Mouse (Mus musculus) liver, embryonic 14.5 days (tissue): ENCODE measurements at regions not wholly inside any gene's neighbourhood (a gene's known extent, or its start where the extent isn't known, plus 50 kb on each side); places are given as distances from the start of the nearest gene placed in this dataset.
"Not testable (repeated sequence)": the region's sequence is repeated elsewhere in the genome, so short reads cannot be mapped to it uniquely, and the experiment has no call there.

Source experiments
- ATAC-seq: fragments of 200-750 bp; cut with Nextera tagmentation; 2 replicates; pipeline ENCODE4 v1.8.0; 2017; ENCODE audit warnings: moderate number of reproducible peaks, mild to moderate bottlenecking, moderate library complexity; ENCODE audit not compliant: insufficient read depth
- DNase-seq, 3 experiments: peaks; one replicate each; pipeline ENCODE4 v3.0.0-alpha.2; 2012 to 2013; ENCODE audit warnings: low read depth in 3 of 3, low spot score in 3 of 3
- H3K27ac ChIP-seq: fragments of 300-500 bp; sonication (generic); 2 replicates; pipeline ENCODE4 v1.5.1; 2014; ENCODE audit warnings: moderate library complexity, mild to moderate bottlenecking, control low read depth, inconsistent platforms
- H3K27me3 ChIP-seq: fragments of 300-500 bp; sonication (generic); 2 replicates; pipeline ENCODE4 v1.6.1; 2014; ENCODE audit warnings: mild to moderate bottlenecking, low read length, moderate library complexity; ENCODE audit not compliant: control insufficient read depth, insufficient read depth
- H3K36me3 ChIP-seq: fragments of 300-500 bp; sonication (generic); replicated peaks from 2 replicates; pipeline ENCODE4 v1.6.1; 2014; ENCODE audit warnings: low read depth; ENCODE audit not compliant: control insufficient read depth, insufficient read depth
- H3K4me1 ChIP-seq, 2 experiments: fragments of 200-500 bp in 1 of 2; fragments of 300-500 bp in 1 of 2; sonication (generic) in 1 of 2; replicated peaks; 2 replicates each; pipeline ENCODE4 v1.6.1; 2012 to 2014; ENCODE audit warnings: antibody characterized with exemption in 1 of 2, inconsistent platforms in 1 of 2, low read length in 1 of 2; ENCODE audit not compliant: control insufficient read depth in 2 of 2, insufficient read depth in 2 of 2
- H3K4me2 ChIP-seq: fragments of 300-500 bp; sonication (generic); 2 replicates; pipeline ENCODE4 v1.6.1; 2014; ENCODE audit warnings: low read depth, mild to moderate bottlenecking, control low read depth, moderate library complexity
- H3K4me3 ChIP-seq, 2 experiments: fragments of 200-500 bp in 1 of 2; fragments of 300-500 bp in 1 of 2; sonication (generic) in 1 of 2; 2 replicates each; pipeline ENCODE4 v1.5.1; 2012 to 2014; ENCODE audit warnings: low read depth in 2 of 2, low read length in 2 of 2, mild to moderate bottlenecking in 2 of 2, control low read depth in 1 of 2, inconsistent platforms in 1 of 2, moderate library complexity in 1 of 2; ENCODE audit not compliant: insufficient read depth in 1 of 2
- H3K9ac ChIP-seq: fragments of 300-500 bp; sonication (generic); replicated peaks from 2 replicates; pipeline ENCODE4 v1.6.1; 2014; ENCODE audit warnings: mild to moderate bottlenecking, control low read depth, moderate library complexity
- H3K9me3 ChIP-seq: fragments of 300-500 bp; sonication (generic); 2 replicates; pipeline ENCODE4 v1.6.1; 2016; ENCODE audit warnings: low read length, mixed read lengths; ENCODE audit not compliant: control insufficient read depth
- CTCF ChIP-seq: IDR thresholded peaks from 2 replicates; pipeline ENCODE4 v1.5.1; 2016; ENCODE audit warnings: antibody characterized with exemption, low read depth, control low read depth
- EP300 ChIP-seq: IDR thresholded peaks from 2 replicates; pipeline ENCODE4 v1.6.1; 2016; ENCODE audit warnings: antibody characterized with exemption, low read depth
- WGBS: fragments of 180-500 bp; shearing (Covaris S2); extraction: QIAGEN DNeasy Blood & Tissue Kit; methylation state at CpG from one replicate; pipeline ENCODE4 v1.1.7; 2014; ENCODE audit not compliant: insufficient replicate concordance; 5-methylcytosine and 5-hydroxymethylcytosine counted together

DNA sequence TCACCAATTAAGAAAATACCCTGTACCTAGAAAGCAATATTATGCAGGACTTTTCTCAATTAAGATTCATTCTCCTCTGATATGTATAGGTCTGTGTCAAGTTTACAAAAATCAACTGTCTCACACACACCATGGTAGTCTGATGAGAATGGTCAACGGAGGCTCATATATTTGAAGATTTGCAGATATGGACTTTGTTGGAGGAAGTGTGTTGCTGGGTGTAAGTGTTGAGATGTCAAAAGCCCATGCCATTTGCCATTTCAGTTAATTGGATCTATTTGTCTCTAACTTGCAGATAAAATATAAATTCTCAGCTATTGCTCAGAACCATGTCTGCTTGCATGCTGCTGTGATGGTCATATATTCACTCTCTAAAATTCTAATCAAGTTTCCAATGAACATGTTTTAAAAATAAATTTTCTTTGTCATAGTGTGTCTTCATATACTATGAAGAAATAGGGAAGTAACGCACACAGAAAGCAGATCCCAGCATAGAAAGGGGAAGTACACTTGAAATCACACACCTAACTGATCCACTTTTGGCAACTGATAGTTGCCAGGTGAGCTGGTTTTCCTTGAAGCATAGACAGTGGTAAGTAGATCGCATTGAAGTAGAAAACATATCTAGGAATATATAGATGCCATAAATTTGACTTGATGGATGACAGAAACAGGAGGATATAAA lies 326.4 kb downstream of the Gm11232 start:
- DNase-seq (no peak), ATAC-seq (no peak)
- no peaks in the 10 kb centered on the region for H3K4me1 ChIP-seq
- H3K36me3 ChIP-seq = no peaks in the 10 kb centered on the region
- no peak overlapping the region for H3K27ac ChIP-seq
- H3K4me2 ChIP-seq = no peak overlapping the region
- TF ChIP-seq EP300 = no peak
- no peak for TF ChIP-seq CTCF
- no peaks in the 10 kb centered on the region for H3K27me3 ChIP-seq
- no peak overlapping the region for H3K9ac ChIP-seq
- H3K9me3 ChIP-seq = no peaks in the 10 kb centered on the region
- 36% methylated on average over 3 of the region's 3 CpGs for WGBS
- no peak overlapping the region for H3K4me3 ChIP-seq

DNA sequence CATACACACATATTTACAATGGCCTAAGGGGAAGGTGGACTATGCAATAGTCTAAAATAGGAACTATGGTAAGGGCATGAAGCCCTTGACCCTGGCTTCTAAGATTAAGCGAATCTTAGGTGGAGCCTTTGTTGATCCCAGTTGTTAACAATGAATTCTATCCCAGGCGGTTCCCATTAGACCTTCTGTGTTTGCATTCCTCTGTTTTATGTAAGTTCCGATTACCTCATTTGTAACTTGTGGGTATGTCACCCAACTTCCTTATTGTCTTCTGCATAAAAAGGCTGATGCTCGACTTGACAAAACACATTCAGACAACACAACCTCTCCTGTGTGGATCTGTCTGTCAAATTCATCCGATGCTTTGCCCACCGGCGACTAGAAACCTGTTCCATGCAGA lies 335.6 kb downstream of the Gm11232 start:
- not testable (repeated sequence) for H3K4me1 ChIP-seq, H3K27ac ChIP-seq, H3K9me3 ChIP-seq, H3K4me2 ChIP-seq, H3K9ac ChIP-seq, H3K27me3 ChIP-seq, H3K4me3 ChIP-seq, ATAC-seq, H3K36me3 ChIP-seq, DNase-seq
- 66% methylated on average over 7 of the region's 7 CpGs for WGBS

DNA sequence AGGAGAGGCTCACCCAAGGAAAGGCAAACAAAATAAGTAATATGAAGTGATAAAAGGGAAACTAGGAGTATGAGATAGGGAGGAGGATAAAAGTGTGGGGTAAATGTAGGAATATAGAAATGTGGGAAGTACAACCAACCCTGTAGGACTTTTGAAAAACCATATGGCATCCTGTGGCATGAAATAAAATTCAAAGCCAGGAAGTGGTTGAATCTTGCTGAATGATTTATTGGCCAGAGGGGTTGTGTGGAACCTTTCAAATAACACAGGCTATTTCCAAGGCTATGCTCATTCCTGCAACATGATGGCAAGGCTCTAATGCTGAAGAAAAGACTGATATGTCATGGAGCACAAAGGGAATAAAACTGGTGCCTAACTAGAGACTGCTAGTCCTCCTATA lies 347.9 kb downstream of the Gm11232 start:
- Histone ChIP-seq H3K4me2 (no peak overlapping the region), H3K27ac (no peak overlapping the region), H3K9ac (no peak overlapping the region), H3K4me1 (no peaks in the 10 kb centered on the region), H3K9me3 (no peaks in the 10 kb centered on the region), H3K36me3 (no peaks in the 10 kb centered on the region), H3K27me3 (no peaks in the 10 kb centered on the region), H3K4me3 (no peak overlapping the region)
- DNase-seq (no peak), ATAC-seq (no peak)
- TF ChIP-seq CTCF (no peak), EP300 (no peak)

DNA sequence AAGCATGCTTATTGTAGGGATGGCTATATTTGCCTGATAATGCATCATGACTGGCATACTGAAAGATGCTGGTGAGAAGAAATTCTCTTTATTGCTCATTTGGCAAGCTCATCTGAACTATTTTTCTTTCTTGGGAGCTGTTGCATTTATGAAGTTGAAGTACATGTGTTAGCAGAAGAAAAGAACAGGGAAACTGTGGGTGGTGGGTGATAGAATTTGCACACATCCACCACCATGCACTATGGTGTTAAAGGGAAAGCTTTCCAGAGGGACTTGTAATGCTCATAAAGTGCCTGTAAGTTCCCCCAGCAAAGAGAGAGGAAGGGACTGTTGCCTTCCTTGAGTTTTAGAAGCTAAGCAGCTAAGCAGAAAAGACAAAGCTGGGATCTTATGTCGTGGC lies 367.3 kb downstream of the Gm11232 start:
- TF ChIP-seq EP300 (no peak), CTCF (no peak)
- no peak overlapping the region for H3K4me2 ChIP-seq
- 58% methylated on average over 1 of the region's 1 CpGs for WGBS

DNA sequence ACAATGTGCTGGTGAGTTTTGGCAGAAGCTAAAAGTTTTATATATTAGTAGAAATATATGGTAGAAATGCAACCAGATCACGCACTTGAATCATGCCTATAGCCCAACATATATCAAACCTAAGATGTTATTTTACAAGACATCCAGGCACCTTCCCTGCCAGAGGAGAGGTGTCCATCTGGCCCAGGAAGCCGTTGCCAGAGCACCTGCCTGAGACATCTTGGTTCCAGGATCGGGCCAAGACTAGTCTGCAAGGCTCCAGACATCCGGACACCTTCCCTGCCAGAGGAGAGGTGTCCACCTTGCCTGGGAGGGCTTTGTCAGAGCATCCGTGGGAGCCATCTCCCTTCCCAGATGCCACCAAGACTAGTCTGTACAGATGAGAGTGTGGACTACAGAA lies 388.5 kb downstream of the Gm11232 start:
- no peaks in the 10 kb centered on the region for H3K9me3 ChIP-seq
- DNase-seq = no peak
- no peak overlapping the region for H3K27ac ChIP-seq
- H3K36me3 ChIP-seq = no peaks in the 10 kb centered on the region
- TF ChIP-seq CTCF = no peak
- TF ChIP-seq EP300 = no peak
- no peaks in the 10 kb centered on the region for H3K4me1 ChIP-seq
- no peak for ATAC-seq
- no peak overlapping the region for H3K4me3 ChIP-seq
- WGBS = 59% methylated on average over 5 of the region's 5 CpGs
- no peaks in the 10 kb centered on the region for H3K27me3 ChIP-seq
- H3K9ac ChIP-seq = no peak overlapping the region
- H3K4me2 ChIP-seq = no peak overlapping the region

More for the DNA sequence above, 367.3 kb downstream of the Gm11232 start:
- H3K4me3 ChIP-seq = no peak overlapping the region
- DNase-seq (no peak), ATAC-seq (no peak)
- no peak overlapping the region for H3K9ac ChIP-seq
- no peaks in the 10 kb centered on the region for H3K9me3 ChIP-seq
- H3K4me1 ChIP-seq = no peaks in the 10 kb centered on the region
- H3K27ac ChIP-seq = no peak overlapping the region
- H3K36me3 ChIP-seq = no peaks in the 10 kb centered on the region
- no peaks in the 10 kb centered on the region for H3K27me3 ChIP-seq

DNA sequence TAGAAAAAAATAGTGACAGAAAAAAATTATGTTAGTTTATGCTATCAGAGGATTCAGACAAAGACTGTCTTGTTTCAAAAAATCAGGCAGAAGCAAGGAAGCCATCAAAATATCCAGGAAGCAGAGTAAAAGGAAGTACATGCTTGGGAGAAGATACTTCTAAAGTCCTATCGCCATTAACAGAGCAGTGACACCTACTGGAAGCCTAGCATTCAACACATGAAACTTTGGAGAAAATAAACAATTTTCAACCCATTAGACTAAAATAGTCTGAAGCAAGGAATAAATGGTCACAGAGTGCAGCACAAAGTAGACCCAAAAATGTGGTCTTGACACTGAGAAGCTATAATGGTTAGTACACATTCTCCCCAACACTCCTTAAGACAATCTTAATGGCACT lies 394.0 kb downstream of the Gm11232 start:
- H3K9me3 ChIP-seq = no peaks in the 10 kb centered on the region
- no peaks in the 10 kb centered on the region for H3K36me3 ChIP-seq
- no peaks in the 10 kb centered on the region for H3K27me3 ChIP-seq
- no peak overlapping the region for H3K4me3 ChIP-seq
- TF ChIP-seq EP300 (no peak), CTCF (no peak)
- H3K4me1 ChIP-seq = no peaks in the 10 kb centered on the region
- H3K9ac ChIP-seq = no peak overlapping the region
- no peak for ATAC-seq
- no peak overlapping the region for H3K27ac ChIP-seq
- DNase-seq = no peak
- H3K4me2 ChIP-seq = no peak overlapping the region
- WGBS = 45% methylated on average over 1 of the region's 1 CpGs
